ENCODE assay signal across 12 mouse cellular contexts in the genomic region with DNA sequence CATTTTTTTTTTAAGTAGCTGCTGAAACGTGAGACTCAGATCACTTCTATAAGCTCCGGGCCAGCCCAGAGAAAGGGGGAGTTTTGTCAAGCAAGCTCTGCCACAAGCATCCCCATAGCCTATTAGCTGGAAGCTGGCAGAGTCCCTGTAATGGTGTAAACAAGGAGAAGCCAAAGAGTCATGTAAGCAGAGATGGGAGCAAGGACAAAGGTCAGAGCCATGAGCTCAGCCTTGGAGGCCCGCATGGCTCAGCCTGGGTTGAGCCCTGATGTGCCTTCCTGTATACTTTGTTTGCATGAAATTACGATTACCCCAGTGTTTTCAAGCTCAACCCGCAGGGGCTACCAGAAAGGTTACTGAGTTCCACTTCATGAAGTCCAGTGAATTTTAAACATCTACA. TPM values are rescaled to one million over a fixed set of nuclear protein-coding genes. Genes with fewer than 3 reads are reported as not detected.
A peak's percentile ranks its signal among the peaks of the same experiment; 100 is the strongest.
DNase-seq lines count a peak whose midpoint lies in the region; ATAC-seq and TF ChIP-seq lines count a peak whose summit lies in the region.
"Had no signal": no experiment of that assay in that cellular context is flagged by ENCODE, and none has a peak within 500 bp of the region (broad histone marks: within the 10 kb centered on the region; RNA-seq: fewer than 3 reads in every experiment).

No protein-coding gene starts in this region.

- 43% methylated on average over 5 of the region's 5 CpGs for WGBS in limb, embryonic 11.5 days
- WGBS in limb, embryonic 10.5 days = 41% methylated on average over 5 of the region's 5 CpGs
- WGBS in embryonic facial prominence, embryonic 11.5 days = 13% methylated on average over 5 of the region's 5 CpGs
- 6% methylated on average over 5 of the region's 5 CpGs for WGBS in kidney, embryonic 14.5 days
- WGBS in liver, postnatal 0 days (ENCODE audit: insufficient replicate concordance) = 46% methylated on average over 5 of the region's 5 CpGs

- ATAC-seq in limb, embryonic 11.5 days (ENCODE audit: insufficient number of reproducible peaks, low FRiP score, low TSS enrichment, low read depth) = 0 out of 2 replicates have a peak, but pooled peaks have one; percentile 54
- ATAC-seq in embryonic facial prominence, embryonic 11.5 days (replicated peaks; ENCODE audit: insufficient number of reproducible peaks, low FRiP score, low TSS enrichment, low read depth) = no peak
- ATAC-seq in kidney, embryonic 14.5 days (ENCODE audit: low FRiP score, low TSS enrichment) = peak; percentile 63; the same call in 1 of the 2 replicates
- peak; percentile 87 for ATAC-seq in liver, postnatal 0 days
- no peak for ATAC-seq in frontal cortex, adult (ENCODE audit: low TSS enrichment)
- ATAC-seq: activated CD4-positive, CD25-positive, alpha-beta regulatory T cell, adult 4 months; forebrain, embryonic 13.5 days had no signal

- no peaks in the 10 kb centered on the region for H3K36me3 ChIP-seq in limb, embryonic 11.5 days (ENCODE audit: control insufficient read depth, insufficient read depth, low read length)
- H3K36me3 ChIP-seq in limb, embryonic 10.5 days = no peaks in the 10 kb centered on the region
- H3K36me3 ChIP-seq in embryonic facial prominence, embryonic 11.5 days (replicated peaks; ENCODE audit: control insufficient read depth, insufficient read depth, low read depth, low read length) = no peaks in the 10 kb centered on the region
- no peaks in the 10 kb centered on the region for H3K36me3 ChIP-seq in kidney, embryonic 14.5 days (ENCODE audit: control insufficient read depth, insufficient read depth, low read length)
- no peaks in the 10 kb centered on the region for H3K36me3 ChIP-seq in liver, postnatal 0 days (replicated peaks; ENCODE audit: insufficient read depth, low read length)
- H3K36me3 ChIP-seq: neural tube, embryonic 13.5 days had no signal

- no peak overlapping the region for H3K4me3 ChIP-seq in limb, embryonic 11.5 days (ENCODE audit: low read depth, low read length)
- H3K4me3 ChIP-seq in limb, embryonic 10.5 days = no peak overlapping the region
- H3K4me3 ChIP-seq in embryonic facial prominence, embryonic 11.5 days (ENCODE audit: low read depth, low read length) = no peak overlapping the region
- H3K4me3 ChIP-seq in kidney, embryonic 14.5 days (ENCODE audit: low read length) = no peak overlapping the region
- H3K4me3 ChIP-seq in liver, postnatal 0 days (ENCODE audit: low read depth, low read length) = no peak overlapping the region
- H3K4me3 ChIP-seq: forebrain, embryonic 13.5 days; neural tube, embryonic 13.5 days had no signal

- H3K27me3 ChIP-seq in limb, embryonic 11.5 days (ENCODE audit: control insufficient read depth, insufficient read depth, low read length) = no peaks in the 10 kb centered on the region
- H3K27me3 ChIP-seq in limb, embryonic 10.5 days (ENCODE audit: low read depth, poor library complexity, severe bottlenecking) = no peaks in the 10 kb centered on the region
- no peaks in the 10 kb centered on the region for H3K27me3 ChIP-seq in embryonic facial prominence, embryonic 11.5 days (ENCODE audit: control insufficient read depth, insufficient read depth, low read length)
- no peaks in the 10 kb centered on the region for H3K27me3 ChIP-seq in kidney, embryonic 14.5 days (ENCODE audit: control insufficient read depth, insufficient read depth, low read length)
- no peaks in the 10 kb centered on the region for H3K27me3 ChIP-seq in liver, postnatal 0 days (ENCODE audit: insufficient read depth, low read length)
- H3K27me3 ChIP-seq: forebrain, embryonic 13.5 days; neural tube, embryonic 13.5 days had no signal

- no peak for TF ChIP-seq EP300 in liver, postnatal 0 days (IDR thresholded peaks at IDR 0.05; ENCODE audit: low read depth)

- H3K27ac ChIP-seq in limb, embryonic 11.5 days (replicated peaks; ENCODE audit: low read depth, low read length) = no peak overlapping the region
- H3K27ac ChIP-seq in limb, embryonic 10.5 days = no peak overlapping the region
- no peak overlapping the region for H3K27ac ChIP-seq in embryonic facial prominence, embryonic 11.5 days (replicated peaks; ENCODE audit: low read depth, low read length)
- H3K27ac ChIP-seq in kidney, embryonic 14.5 days (ENCODE audit: low read depth, low read length) = peak overlapping the region; percentile 84
- H3K27ac ChIP-seq in liver, postnatal 0 days (ENCODE audit: low read depth) = peak overlapping the region; percentile 90
- H3K27ac ChIP-seq: forebrain, embryonic 13.5 days; neural tube, embryonic 13.5 days had no signal

- no peak for TF ChIP-seq CTCF in liver, postnatal 0 days (IDR thresholded peaks at IDR 0.05; ENCODE audit: low read depth)

- no peak overlapping the region for H3K9ac ChIP-seq in limb, embryonic 11.5 days (ENCODE audit: low read length)
- no peak overlapping the region for H3K9ac ChIP-seq in embryonic facial prominence, embryonic 11.5 days (replicated peaks; ENCODE audit: low read length)
- H3K9ac ChIP-seq in kidney, embryonic 14.5 days (ENCODE audit: low read depth, low read length) = no peak overlapping the region
- H3K9ac ChIP-seq in liver, postnatal 0 days (replicated peaks) = peak overlapping the region; percentile 41; the same call in 1 of the 2 replicates
- H3K9ac ChIP-seq: forebrain, embryonic 13.5 days; neural tube, embryonic 13.5 days had no signal

- H3K9me3 ChIP-seq in limb, embryonic 11.5 days (ENCODE audit: control insufficient read depth, low read length) = no peaks in the 10 kb centered on the region
- H3K9me3 ChIP-seq in limb, embryonic 10.5 days (replicated peaks) = no peaks in the 10 kb centered on the region
- no peaks in the 10 kb centered on the region for H3K9me3 ChIP-seq in embryonic facial prominence, embryonic 11.5 days (replicated peaks; ENCODE audit: control insufficient read depth, low read length)
- no peaks in the 10 kb centered on the region for H3K9me3 ChIP-seq in kidney, embryonic 14.5 days (ENCODE audit: control insufficient read depth, low read length)
- H3K9me3 ChIP-seq in liver, postnatal 0 days (ENCODE audit: low read length) = no peaks in the 10 kb centered on the region
- H3K9me3 ChIP-seq: forebrain, embryonic 13.5 days; neural tube, embryonic 13.5 days had no signal

- H3K4me2 ChIP-seq in limb, embryonic 11.5 days (ENCODE audit: low read depth, severe bottlenecking) = no peak overlapping the region
- H3K4me2 ChIP-seq in embryonic facial prominence, embryonic 11.5 days (ENCODE audit: low read depth, low read length) = no peak overlapping the region
- H3K4me2 ChIP-seq in kidney, embryonic 14.5 days (replicated peaks; ENCODE audit: low read depth, low read length) = no peak overlapping the region
- peak overlapping the region; percentile 53 for H3K4me2 ChIP-seq in liver, postnatal 0 days (ENCODE audit: low read depth, low read length)
- H3K4me2 ChIP-seq: forebrain, embryonic 13.5 days; neural tube, embryonic 13.5 days had no signal

- peaks cover 8% of the 10 kb centered on the region; the same call in 1 of the 2 replicates for H3K4me1 ChIP-seq in limb, embryonic 11.5 days (ENCODE audit: control insufficient read depth, insufficient read depth, low read length)
- H3K4me1 ChIP-seq in limb, embryonic 10.5 days = peaks cover 15% of the 10 kb centered on the region
- H3K4me1 ChIP-seq in embryonic facial prominence, embryonic 11.5 days (ENCODE audit: control insufficient read depth, insufficient read depth, low read length) = no peaks in the 10 kb centered on the region; the same call in 1 of the 2 replicates
- peaks cover 22% of the 10 kb centered on the region for H3K4me1 ChIP-seq in kidney, embryonic 14.5 days (ENCODE audit: control insufficient read depth, insufficient read depth, low read length)
- peaks cover 40% of the 10 kb centered on the region for H3K4me1 ChIP-seq in liver, postnatal 0 days (ENCODE audit: insufficient read depth)

- DNase-seq in limb, embryonic 11.5 days (ENCODE audit: low spot score) = no peak
- DNase-seq in limb, embryonic 10.5 days (ENCODE audit: low spot score) = no peak
- DNase-seq in embryonic facial prominence, embryonic 11.5 days (ENCODE audit: low spot score) = peak; percentile 58
- DNase-seq in liver, postnatal 0 days = peak; percentile 43
- no peak for DNase-seq in retina, embryonic 14.5 days (ENCODE audit: low spot score)
- DNase-seq in urinary bladder, postnatal 4 days (ENCODE audit: low spot score in 2 of 2) = no peak
- DNase-seq: cerebellum, adult 8-10 months had no signal

RNA-seq across cellular contexts. Expression of gene Rab20, which starts 19.5 kb away (rescaled TPM):
- 0.61 and 0.71 TPM in 2 replicates for polyA plus RNA-seq in limb, embryonic 11.5 days (2014; fragmentation: Nextera tagmentation; extraction: Ambion mirVana)
- 0.99 and 1.9 TPM in 2 replicates for polyA plus RNA-seq in limb, embryonic 10.5 days (2016; fragmentation: Nextera tagmentation; extraction: Ambion mirVana)
- polyA plus RNA-seq in embryonic facial prominence, embryonic 11.5 days (2014; fragmentation: Nextera tagmentation; extraction: Ambion mirVana) = 0.79 and 1.7 TPM in 2 replicates
- 19.5 TPM in 2 replicates for polyA plus RNA-seq in kidney, embryonic 14.5 days (2014; fragmentation: Nextera tagmentation; extraction: Ambion mirVana)
- 10.7 and 11.1 TPM in 2 replicates for polyA plus RNA-seq in liver, postnatal 0 days (2015; fragmentation: Nextera tagmentation; extraction: Ambion mirVana)

RNA-seq across cellular contexts. Expression of gene Naxd, which starts 38.3 kb away (rescaled TPM):
- 94.7 and 107 TPM in 2 replicates for polyA plus RNA-seq in limb, embryonic 11.5 days (2014; fragmentation: Nextera tagmentation; extraction: Ambion mirVana)
- polyA plus RNA-seq in limb, embryonic 10.5 days (2016; fragmentation: Nextera tagmentation; extraction: Ambion mirVana) = 105 and 116 TPM in 2 replicates
- 88.0 and 91.6 TPM in 2 replicates for polyA plus RNA-seq in embryonic facial prominence, embryonic 11.5 days (2014; fragmentation: Nextera tagmentation; extraction: Ambion mirVana)
- polyA plus RNA-seq in kidney, embryonic 14.5 days (2014; fragmentation: Nextera tagmentation; extraction: Ambion mirVana) = 116 TPM in 2 replicates
- 46.7 and 47.1 TPM in 2 replicates for polyA plus RNA-seq in liver, postnatal 0 days (2015; fragmentation: Nextera tagmentation; extraction: Ambion mirVana)

Comparison
In these comparisons a context has a peak if more than half of its experiments do, and no peak if none do; other contexts are left out.
1. ATAC-seq: peak in limb, embryonic 11.5 days (single experiment), kidney, embryonic 14.5 days (single experiment) and liver, postnatal 0 days (single experiment); none in embryonic facial prominence, embryonic 11.5 days (single experiment) and frontal cortex, adult (single experiment).
2. DNase-seq: peak in embryonic facial prominence, embryonic 11.5 days (single experiment) and liver, postnatal 0 days (single experiment); none in limb, embryonic 11.5 days (single experiment), limb, embryonic 10.5 days (single experiment), retina, embryonic 14.5 days (single experiment) and urinary bladder, postnatal 4 days (0 of 2).
3. H3K27ac ChIP-seq: peak in kidney, embryonic 14.5 days (single experiment) and liver, postnatal 0 days (single experiment); none in limb, embryonic 11.5 days (single experiment), limb, embryonic 10.5 days (single experiment) and embryonic facial prominence, embryonic 11.5 days (single experiment).